Mouse (Mus musculus): ENCODE measurements at regions not wholly inside any gene's neighbourhood (a gene's known extent, or its start where the extent isn't known, plus 50 kb on each side); places are given as distances from the start of the nearest gene placed in this dataset.

DNA sequence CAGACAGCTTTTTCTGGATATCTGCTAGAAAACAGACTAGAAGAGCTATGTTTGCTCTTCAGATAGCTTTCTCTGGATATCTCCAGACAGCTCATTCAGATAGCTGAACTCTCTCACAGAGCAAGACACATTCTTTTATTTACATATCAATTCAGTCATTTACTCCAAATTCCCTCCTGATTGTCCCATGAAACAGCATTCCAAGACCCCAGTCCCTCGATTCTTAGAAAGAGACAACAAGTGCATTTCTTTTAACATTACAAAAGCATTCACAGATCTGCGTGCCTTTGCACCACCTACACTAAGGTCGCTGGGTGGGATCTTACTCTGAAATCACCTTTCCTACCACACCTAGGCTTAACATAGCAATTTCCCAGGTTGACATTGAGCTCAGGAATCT is 1039.5 kb upstream of the Ddx18 start:
- no peak for DNase-seq (ENCODE audit: low spot score)

GRCm38 (mm10) chr1:122575954-122576353 is 1008.2 kb upstream of the Ddx18 start:
- no peak for DNase-seq (ENCODE audit: low spot score)

GRCm38 (mm10) chr1:122551596-122551995 is 983.8 kb upstream of the Ddx18 start:
- no peak for DNase-seq (ENCODE audit: low spot score)

GRCm38 (mm10) chr1:122509580-122509979 is 941.8 kb upstream of the Ddx18 start:
- DNase-seq (ENCODE audit: low spot score) = no peak

DNA sequence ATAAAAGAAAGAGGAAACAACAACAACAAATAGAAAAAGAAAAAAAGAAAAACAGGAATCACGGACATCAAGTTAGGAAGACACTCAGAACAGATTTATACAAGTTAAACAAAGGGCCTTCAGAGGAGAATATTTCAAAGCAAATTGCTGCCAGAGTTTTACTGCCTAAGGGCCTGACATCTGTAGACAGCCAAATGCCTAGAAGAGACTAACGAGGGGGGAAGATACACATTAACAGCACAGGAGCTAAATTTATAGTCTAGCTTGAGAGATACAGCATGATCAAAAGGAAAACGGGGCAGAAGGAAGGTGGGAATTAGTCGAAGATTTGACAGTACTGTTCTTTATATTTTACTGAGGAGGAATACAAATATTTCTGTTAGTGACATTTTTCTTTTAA is 933.9 kb upstream of the Ddx18 start:
- DNase-seq (ENCODE audit: low spot score) = no peak

GRCm38 (mm10) chr1:122478003-122478402 is 910.2 kb upstream of the Ddx18 start:
- no peak for DNase-seq (ENCODE audit: low spot score)

DNA sequence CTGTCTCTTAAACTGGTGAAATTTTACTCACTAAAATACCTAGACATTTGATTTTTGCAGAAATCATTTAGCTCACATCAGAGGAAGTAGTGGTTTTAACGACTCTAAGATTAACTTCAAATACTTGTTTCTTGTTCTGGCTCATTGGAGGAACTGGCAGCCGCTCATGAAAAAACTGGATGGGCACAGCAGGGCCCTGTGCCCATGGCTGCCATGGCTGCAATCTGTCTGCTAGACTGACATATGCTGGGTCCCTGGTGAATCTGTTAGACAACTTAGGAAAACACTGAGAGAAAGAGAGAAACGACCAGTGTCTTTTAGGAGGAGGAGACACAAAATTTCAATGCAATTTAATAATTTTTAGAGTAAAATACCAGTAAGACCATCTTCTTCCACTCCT is 896.1 kb upstream of the Ddx18 start:
- DNase-seq (ENCODE audit: low spot score) = no peak

GRCm38 (mm10) chr1:122459056-122459455 is 891.3 kb upstream of the Ddx18 start:
- DNase-seq (ENCODE audit: low spot score) = no peak

- no peak for DNase-seq (ENCODE audit: low spot score)
Measured at GRCm38 (mm10) chr1:122454881-122455280, 887.1 kb upstream of the Ddx18 start.

GRCm38 (mm10) chr1:122453617-122454016 is 885.8 kb upstream of the Ddx18 start:
- DNase-seq (ENCODE audit: low spot score) = no peak

- no peak for DNase-seq (ENCODE audit: low spot score)
Measured at GRCm38 (mm10) chr1:122439358-122439757, 871.6 kb upstream of the Ddx18 start.

- no peak for DNase-seq (ENCODE audit: low spot score)
Measured at GRCm38 (mm10) chr1:122423503-122423902, 855.7 kb upstream of the Ddx18 start.

DNA sequence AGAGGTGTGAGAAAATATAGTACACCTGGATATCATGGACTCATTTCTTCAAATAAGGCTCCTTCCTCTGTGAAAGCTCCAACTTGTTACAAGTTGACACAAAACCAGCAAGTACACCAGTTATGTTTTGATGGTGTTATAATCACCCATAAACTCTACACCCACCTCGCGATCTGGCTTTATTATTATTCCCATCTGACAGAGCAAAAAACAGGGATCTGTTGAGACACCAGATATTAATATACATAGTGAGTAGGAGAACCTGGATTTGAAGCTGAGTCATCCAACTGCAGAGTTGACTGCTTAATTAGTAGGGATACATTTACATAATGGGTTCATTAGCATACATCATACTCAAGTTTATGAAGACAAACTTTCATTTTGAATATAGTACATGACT is 828.6 kb upstream of the Ddx18 start:
- DNase-seq (ENCODE audit: low spot score) = no peak

- DNase-seq (ENCODE audit: low spot score) = no peak
Measured at GRCm38 (mm10) chr1:122393660-122394355, 826.0 kb upstream of the Ddx18 start.

DNA sequence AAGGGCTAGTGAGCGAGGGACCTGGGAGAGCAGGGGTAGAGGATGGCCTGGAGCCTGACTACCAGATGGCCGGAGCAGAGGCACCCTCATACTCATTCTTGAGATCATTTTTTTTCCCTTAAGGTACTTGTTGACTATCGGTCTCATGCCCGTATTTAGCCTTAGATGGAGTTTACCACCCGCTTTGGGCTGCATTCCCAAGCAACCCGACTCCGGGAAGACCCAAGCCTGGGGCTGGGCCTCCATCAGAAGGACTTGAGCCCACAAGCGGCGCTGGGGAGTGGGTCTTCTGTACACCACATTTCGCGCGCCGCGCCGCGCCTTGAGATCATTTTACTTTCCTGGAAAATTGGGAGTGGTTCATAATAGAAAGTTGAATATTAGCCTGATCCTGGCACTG is 789.2 kb upstream of the Ddx18 start:
- DNase-seq (ENCODE audit: low spot score) = peak; percentile 99

DNA sequence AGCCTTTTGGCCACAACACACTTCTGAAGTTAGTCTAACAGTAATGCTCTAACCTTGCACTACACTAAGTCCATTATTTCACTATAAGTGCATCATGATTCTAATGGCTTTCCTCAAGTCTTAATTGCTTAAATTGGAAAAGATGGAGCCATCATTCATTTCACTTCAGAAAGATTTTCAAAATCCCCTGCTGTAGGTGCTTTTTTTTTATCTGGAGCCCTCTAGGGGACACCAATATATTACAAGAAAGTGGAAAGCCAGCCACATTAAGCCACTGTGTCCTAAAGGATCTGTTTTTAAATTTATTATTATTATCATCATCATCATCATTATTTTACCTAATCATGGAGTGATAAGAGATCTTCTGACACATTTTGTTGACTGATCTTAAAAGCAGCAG is 783.7 kb upstream of the Ddx18 start:
- DNase-seq (ENCODE audit: low spot score) = no peak

- no peak for DNase-seq (ENCODE audit: low spot score)
Measured at GRCm38 (mm10) chr1:122333267-122333666, 765.5 kb upstream of the Ddx18 start.

DNA sequence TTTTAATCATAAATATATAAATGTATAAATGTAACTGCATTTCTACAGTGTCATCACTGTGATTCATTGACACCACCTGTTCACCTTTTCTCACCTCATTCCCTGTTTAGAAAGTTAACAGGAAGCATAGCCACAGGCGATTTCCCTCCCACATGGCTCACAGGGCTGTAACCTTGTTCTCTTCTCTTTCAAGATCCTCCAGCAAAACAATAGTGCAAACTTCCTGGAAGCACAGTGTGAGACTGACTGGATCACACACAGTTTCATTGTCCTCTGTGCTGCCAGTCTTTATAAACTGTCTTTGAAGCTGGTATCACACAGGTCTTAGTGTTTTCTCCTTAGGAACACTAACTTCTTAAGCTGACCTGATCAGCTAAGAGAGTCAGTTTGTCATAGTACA is 760.5 kb upstream of the Ddx18 start:
- no peak for DNase-seq (ENCODE audit: low spot score)
